Mouse (Mus musculus): Measurements from ENCODE around the gene Aldh3a2.
A peak's percentile ranks its signal among the peaks of the same experiment; 100 is the strongest.
"Not testable (repeated sequence)": the region's sequence is repeated elsewhere in the genome, so short reads cannot be mapped to it uniquely, and the experiment has no call there.

Aldh3a2 gene

GRCm38 (mm10) chr11:61266551-61267533 is at the start of gene Aldh3a2:
Gene Aldh3a2 (minus strand): TSS chr11:61267464.
- peak; percentile 96 for DNase-seq

DNA sequence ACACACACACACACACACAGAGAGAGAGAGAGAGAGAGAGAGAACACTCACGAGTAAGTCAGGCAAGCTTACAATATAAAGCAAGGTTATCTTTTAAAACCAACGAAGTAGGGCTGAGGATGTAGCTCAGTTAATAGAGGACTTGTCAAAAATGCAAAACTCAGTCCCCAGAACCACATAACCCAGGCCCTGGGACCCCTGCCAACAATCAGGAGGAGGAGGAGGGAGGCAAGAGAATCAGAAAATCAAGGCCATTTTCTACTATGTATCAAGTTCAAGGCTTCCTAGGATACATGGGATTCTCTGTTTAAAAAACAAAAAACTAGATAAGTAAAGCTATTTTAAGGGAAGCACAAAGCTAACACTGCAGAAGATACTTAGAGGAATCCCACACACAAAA is 49.6 kb upstream of the Aldh3a2 start:
- no peak for DNase-seq

DNA sequence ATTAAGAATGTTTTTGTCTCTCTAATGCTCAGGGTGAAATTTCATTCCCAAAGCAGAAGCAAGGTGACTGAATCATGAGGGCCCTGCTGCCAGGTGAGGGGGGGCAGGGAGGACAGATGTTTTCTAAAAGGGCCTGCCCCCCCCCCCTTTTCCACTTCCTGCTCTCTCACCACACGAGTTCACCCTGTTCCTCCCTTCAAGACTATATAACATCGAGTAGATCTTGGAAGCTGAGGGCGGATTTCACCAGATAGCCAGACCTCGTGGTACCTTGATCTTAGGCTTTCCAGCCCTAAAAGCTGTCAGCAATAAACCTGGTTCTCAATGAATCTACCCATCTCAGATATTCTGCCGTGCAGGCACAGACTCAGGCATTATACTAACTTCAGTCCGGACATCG is 43.1 kb upstream of the Aldh3a2 start:
- DNase-seq: no peak

- DNase-seq: no peak
Observed at GRCm38 (mm10) chr11:61309831-61310230, 42.6 kb upstream of the Aldh3a2 start.

DNA sequence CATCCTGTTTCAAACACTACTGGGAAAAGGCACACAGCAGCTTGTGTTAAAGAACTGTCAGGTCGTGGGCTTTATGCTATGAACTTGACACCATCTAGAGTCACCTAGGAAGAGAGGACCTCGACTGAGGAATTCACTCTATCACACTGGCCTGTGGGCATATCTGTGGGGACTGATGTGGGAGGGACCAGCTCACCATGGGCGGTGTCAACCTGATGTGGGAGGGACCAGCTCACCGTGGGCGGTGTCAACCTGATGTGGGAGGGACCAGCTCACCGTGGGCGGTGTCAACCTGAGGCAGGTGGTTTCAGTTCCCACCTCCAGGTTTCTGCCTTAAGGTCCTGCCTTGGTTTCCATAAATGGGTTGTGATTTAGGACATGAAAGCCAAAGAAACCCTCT is 40.5 kb upstream of the Aldh3a2 start:
- DNase-seq: no peak

DNA sequence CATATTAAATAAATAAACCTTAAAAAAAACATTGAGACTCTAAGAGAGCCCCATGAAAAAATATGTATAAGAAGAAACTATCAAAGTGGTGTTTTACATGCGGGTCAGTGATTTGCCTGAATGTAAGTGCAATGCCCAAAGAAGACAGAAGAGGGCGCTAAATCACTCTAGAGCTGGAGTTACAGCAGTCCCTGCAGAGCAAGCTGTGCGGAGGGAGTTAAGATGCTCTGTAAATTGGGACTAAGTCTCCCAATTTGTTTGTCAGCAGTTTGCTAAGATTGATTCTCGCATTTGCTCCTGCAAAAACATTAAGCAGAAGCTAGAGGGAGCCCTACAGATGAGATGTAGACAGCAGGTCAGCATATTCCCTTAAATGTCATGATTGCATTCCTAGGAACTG is 38.1 kb upstream of the Aldh3a2 start:
- no peak for DNase-seq

DNA sequence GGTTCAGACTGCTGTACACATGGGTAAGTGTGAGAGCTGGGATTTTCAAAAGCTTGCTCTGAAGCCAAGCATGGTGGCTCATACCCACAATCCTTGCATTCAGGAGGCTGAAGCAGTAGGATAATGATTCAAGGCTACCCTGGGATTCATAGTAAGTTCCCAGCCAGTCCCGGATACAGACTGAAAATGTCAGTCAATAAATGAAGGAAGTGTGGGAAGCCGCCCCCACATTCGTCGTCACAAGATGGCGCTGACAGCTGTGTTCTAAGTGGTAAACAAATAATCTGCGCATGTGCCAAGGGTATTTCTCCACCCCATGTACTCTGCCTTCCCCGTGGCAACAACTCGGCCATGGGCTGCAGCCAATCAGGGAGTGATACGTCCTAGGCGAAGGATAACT is 37.3 kb upstream of the Aldh3a2 start:
- not testable (repeated sequence) for DNase-seq

DNA sequence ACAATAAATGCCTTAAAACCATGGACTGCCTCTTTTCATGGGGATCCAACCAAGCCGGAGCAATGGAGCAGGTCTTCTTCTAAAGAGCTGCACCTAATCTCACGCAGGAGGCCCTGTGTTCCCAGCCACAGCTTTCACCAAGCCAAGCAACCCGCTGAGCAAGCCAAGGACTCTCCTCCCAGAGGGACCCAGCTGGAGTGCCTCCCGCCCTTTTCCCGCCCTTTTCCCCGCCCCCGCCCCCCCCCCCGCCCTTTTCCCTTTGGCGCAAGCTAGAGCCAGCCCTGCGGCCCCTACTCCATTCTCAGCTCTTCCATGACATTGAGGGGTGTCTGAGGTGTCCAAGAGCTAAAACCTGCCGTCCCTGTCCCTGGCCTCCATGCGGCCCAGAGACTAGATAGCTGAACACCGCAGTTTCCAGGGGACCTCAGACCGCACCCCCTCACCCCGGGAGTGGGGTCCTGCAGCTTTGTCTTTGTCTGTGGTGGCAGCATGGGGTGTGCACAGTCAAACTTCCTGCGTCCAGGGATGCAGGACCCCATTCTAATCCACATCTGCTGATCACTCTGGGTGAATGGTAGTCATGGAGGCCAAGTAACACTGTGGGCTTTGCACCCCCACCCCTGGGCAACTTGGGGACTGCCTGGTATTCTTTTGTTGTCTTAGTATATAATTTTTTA is 33.6 kb upstream of the Aldh3a2 start:
- DNase-seq: peak; percentile 30

DNA sequence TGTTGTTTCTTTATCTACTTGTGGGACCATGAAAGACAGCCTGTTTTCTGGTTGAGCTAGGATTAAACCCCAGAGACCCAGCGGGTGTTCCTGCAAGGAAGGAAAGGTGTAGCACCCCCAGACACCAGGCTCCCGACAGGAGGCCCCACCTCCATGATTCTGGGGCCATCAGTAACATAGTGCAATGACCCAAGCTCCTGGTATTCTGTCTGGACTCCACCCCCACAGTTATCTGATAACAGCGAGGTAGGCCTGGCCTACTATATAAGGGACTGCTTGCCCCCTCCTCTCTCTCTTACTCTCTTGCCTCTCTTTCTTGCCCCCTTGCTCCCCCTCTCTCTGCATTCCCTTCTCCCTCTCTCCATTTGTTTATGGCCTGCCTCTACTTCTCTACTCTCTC is 32.9 kb upstream of the Aldh3a2 start:
- DNase-seq: no peak

DNA sequence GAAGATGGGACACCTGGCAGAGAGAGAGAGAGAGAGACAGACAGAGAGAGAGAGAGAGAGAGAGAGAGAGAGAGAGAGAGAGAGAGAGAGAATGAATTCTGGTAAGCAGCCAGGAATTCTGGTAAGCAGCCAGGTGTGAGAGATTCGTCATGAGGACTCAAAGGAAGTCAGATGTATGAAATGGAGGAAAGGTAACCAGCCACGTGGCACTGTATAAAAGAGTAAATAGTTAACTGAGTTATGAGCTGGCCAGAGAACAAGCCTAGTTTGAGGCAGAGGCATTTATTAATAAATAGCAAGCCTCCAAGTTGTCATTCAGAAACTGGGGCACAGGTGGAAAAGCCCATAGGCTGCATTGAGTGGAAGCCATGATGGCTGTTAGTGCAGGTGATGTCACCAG is 30.6 kb upstream of the Aldh3a2 start:
- no peak for DNase-seq

DNA sequence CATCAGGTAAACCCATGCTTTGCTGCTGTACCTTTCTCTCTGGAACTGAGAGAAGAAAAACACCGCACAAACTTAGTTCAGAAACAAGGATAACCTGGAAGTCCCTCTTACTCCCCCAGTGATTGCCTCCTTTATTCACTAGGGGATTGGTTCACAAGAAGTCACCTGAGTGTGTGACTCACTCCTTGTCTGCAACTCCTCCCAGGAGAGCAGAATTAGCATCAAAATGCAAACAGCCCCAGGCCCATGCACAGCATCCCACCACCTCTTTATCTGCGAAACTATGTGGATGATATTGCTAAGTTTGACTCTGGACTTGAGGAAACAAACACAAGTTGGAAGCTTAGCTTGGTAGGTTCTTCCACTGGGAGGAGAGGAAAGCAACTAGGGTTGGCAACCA is 30.1 kb upstream of the Aldh3a2 start:
- DNase-seq: no peak

DNA sequence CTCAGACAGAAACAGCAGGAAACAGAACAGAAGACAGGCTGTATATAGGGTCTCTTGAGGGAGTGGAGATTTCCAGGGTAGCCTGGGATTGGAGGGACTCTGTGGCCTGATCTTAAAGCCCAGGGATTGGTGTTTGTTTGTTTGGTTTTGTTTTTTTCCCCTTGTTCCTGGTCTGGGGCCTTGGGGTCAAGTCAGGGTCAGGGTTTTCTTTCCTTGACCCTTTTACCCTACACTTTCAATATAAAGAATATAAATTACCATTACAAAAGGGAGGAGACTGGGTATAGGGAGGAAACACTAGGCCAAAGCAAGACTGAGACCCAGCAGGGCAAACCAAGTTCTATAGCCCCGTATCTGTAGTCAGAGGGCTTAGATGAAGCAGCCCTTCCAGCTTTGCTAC is 29.3 kb upstream of the Aldh3a2 start:
- DNase-seq: no peak

DNA sequence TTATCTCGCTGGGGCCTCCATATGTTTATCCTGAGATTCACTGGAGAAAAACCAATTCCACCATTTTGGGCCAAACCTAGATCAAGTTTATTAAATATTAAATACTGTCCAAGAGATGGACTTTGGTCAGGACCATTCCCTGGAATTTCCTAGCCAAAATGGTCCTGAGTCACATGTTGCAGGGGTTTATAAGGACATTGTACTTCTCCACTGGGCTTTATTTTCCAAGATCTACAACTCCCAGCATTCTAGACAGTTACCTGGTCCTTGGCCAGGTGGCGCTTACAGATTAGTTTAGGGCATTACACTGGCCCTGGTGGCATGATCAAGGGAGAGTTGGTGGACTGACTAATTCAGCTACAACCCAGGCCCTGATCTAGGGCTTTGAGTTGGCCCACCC is 28.3 kb upstream of the Aldh3a2 start:
- no peak for DNase-seq

DNA sequence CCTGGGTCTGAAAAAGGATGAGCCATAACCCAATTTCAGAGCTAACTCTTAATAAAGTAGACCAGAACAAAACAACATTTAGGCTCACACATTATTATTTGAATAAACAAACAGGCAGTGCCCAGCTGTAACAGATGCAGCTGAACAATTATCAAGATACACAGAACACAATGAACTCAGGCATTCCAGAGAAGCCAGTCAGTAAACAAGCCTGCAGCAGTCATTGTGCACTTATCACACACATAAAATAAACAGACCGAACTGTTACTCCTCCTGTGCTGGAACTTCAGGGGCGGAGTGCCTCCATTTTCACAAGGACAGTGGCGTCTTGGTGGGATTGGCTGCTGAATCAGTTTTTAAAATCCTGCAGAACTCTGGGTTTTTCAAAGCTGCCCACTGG is 27.2 kb upstream of the Aldh3a2 start:
- DNase-seq: no peak

DNA sequence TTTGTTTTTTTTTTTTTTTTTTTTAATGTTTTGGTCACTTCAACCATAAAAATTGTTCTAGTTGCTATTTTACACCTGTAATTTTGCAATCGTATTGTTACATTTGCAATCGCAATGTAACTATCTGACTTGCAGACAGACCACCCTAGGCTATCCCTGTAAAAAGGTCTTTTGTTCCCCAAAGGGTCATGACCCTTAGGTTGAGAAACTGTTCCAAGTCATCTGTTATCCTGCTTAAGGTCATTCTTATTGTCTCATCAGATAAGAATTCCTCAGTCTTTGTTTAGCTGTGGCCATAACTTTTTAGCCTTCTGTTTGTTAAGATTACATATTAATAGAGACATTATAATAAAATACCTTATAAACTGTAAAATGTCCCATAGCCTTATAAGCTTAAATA is 26.0 kb upstream of the Aldh3a2 start:
- no peak for DNase-seq

DNA sequence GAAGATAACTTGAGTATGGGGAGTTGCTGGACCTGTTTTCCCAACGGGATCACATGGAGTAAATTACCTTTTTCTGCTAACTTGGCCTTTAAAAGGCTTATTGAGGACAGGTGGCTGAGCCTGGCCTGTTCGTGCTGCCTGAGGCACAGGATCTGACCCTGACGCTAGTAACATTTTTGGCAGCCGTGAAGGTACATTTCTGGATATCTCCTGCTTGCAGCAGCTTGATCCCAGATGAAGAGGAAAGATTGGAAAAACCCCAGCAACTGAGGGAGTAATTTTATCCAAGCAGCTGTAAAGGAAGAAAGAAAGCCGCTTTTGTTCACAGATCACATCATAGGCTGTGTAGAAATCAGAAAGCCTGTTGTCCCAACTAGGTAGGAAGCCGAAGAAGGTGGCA is 17.1 kb upstream of the Aldh3a2 start:
- no peak for DNase-seq

- no peak for DNase-seq
Observed at GRCm38 (mm10) chr11:61283414-61284049, 16.3 kb upstream of the Aldh3a2 start.

- DNase-seq: no peak
Observed at GRCm38 (mm10) chr11:61278445-61279077, 11.3 kb upstream of the Aldh3a2 start.

DNA sequence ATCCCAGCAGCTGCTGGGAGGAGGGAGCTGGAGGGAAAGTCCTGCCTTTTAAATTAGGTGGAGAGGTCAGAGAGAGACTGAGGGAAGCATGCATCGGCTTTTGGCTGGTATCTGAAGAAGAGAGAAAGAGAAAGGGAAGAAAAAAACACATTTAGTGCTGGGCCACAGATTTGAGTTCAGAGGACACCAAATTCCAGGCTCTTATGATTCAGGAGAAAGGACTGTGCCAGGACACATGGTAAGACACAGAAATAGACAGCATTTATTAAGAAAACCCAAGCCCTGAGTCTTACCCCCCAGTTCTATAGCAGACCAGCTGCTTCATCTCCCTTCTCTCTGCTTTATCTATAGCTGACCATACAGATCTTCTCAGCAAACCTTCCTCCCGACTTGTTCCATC is 10.7 kb upstream of the Aldh3a2 start:
- DNase-seq: no peak

- DNase-seq: no peak
Observed at GRCm38 (mm10) chr11:61276482-61276881, 9.2 kb upstream of the Aldh3a2 start.

GRCm38 (mm10) chr11:61275106-61275505 is 7.8 kb upstream of the Aldh3a2 start:
- no peak for DNase-seq

- DNase-seq: no peak
Observed at GRCm38 (mm10) chr11:61274421-61274820, 7.2 kb upstream of the Aldh3a2 start.

GRCm38 (mm10) chr11:61273928-61274327 is 6.7 kb upstream of the Aldh3a2 start:
- no peak for DNase-seq

All from embryo, embryonic 11 days (tissue).